Mouse (Mus musculus) heart, embryonic 12.5 days (tissue): ENCODE results near the gene Fbxw8. TPM values are rescaled to one million over a fixed set of nuclear protein-coding genes. Genes with fewer than 3 reads are reported as not detected.
A peak's percentile ranks its signal among the peaks of the same experiment; 100 is the strongest.

Source experiments
- ATAC-seq: fragments of 200-750 bp; cut with Nextera tagmentation; 2 replicates; pipeline ENCODE4 v1.8.0; 2017; ENCODE audit warnings: moderate TSS enrichment, moderate library complexity; ENCODE audit not compliant: insufficient number of reproducible peaks, low FRiP score
- H3K27ac ChIP-seq: fragments of 300-500 bp; sonication (generic); 2 replicates; pipeline ENCODE4 v1.5.1; 2016; ENCODE audit warnings: mild to moderate bottlenecking, moderate library complexity; ENCODE audit not compliant: poor library complexity, severe bottlenecking
- H3K27me3 ChIP-seq: fragments of 300-500 bp; sonication (generic); replicated peaks from 2 replicates; pipeline ENCODE4 v1.6.1; 2016; ENCODE audit warnings: mild to moderate bottlenecking, moderate library complexity
- H3K36me3 ChIP-seq: fragments of 300-500 bp; sonication (generic); 2 replicates; pipeline ENCODE4 v1.6.1; 2016; ENCODE audit warnings: mild to moderate bottlenecking, moderate library complexity
- H3K4me1 ChIP-seq: fragments of 300-500 bp; sonication (generic); replicated peaks from 2 replicates; pipeline ENCODE4 v1.6.1; 2016; ENCODE audit warnings: mild to moderate bottlenecking
- H3K4me2 ChIP-seq: fragments of 300-500 bp; sonication (generic); 2 replicates; pipeline ENCODE4 v1.6.1; 2016; ENCODE audit warnings: mild to moderate bottlenecking, moderate library complexity
- H3K4me3 ChIP-seq: fragments of 300-500 bp; sonication (generic); 2 replicates; pipeline ENCODE4 v1.5.1; 2016; ENCODE audit warnings: mild to moderate bottlenecking
- H3K9ac ChIP-seq: fragments of 300-500 bp; sonication (generic); 2 replicates; pipeline ENCODE4 v1.6.1; 2016; ENCODE audit warnings: mild to moderate bottlenecking, moderate library complexity
- H3K9me3 ChIP-seq: fragments of 300-500 bp; sonication (generic); replicated peaks from 2 replicates; pipeline ENCODE4 v1.6.1; 2016; ENCODE audit warnings: mild to moderate bottlenecking, moderate library complexity
- WGBS: fragments of 180-500 bp; shearing (Covaris S2); methylation state at CpG from one replicate; pipeline ENCODE4 v1.1.7; 2016; 5-methylcytosine and 5-hydroxymethylcytosine counted together
- polyA plus RNA-seq: library from polyadenylated mRNA; unstranded; fragments of >200 nt; fragmentation: Nextera tagmentation; extraction: Ambion mirVana; gene quantifications from 2 replicates; pipeline ENCODE4 v1.2.1, GENCODE M21; 2016

Gene Fbxw8
- polyA plus RNA-seq, 1 experiment from 2014 or later: 36.6 TPM

DNA sequence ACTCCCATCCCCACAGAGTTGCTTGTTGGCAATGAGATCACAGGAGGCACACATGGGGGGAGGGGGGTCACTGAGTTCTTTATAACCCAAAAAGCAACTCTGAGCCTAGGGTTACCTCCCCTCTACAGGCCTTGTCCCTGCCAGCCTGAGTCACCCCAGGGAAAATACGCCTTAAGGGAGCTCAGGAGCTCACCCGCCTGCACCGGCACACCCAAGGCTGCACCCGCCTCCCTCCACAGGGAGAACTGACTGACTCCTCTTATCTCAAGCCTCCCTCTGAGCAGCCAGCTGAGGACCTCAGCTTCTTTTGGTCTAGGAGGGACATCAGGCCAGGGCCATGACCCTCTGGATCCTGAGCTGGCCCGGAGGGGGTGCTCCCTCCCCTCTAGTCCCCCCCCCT is 124.2 kb downstream of the Fbxw8 start:
- ATAC-seq: peak; percentile 23; the same call in 1 of the 2 replicates
- Histone ChIP-seq H3K27ac (no peak overlapping the region), H3K27me3 (peaks cover 43% of the 10 kb centered on the region), H3K4me1 (peaks cover 59% of the 10 kb centered on the region), H3K9me3 (no peaks in the 10 kb centered on the region), H3K4me3 (no peak overlapping the region), H3K4me2 (no peak overlapping the region), H3K9ac (no peak overlapping the region), H3K36me3 (no peaks in the 10 kb centered on the region)
- 30% methylated on average over 5 of the region's 5 CpGs for WGBS

DNA sequence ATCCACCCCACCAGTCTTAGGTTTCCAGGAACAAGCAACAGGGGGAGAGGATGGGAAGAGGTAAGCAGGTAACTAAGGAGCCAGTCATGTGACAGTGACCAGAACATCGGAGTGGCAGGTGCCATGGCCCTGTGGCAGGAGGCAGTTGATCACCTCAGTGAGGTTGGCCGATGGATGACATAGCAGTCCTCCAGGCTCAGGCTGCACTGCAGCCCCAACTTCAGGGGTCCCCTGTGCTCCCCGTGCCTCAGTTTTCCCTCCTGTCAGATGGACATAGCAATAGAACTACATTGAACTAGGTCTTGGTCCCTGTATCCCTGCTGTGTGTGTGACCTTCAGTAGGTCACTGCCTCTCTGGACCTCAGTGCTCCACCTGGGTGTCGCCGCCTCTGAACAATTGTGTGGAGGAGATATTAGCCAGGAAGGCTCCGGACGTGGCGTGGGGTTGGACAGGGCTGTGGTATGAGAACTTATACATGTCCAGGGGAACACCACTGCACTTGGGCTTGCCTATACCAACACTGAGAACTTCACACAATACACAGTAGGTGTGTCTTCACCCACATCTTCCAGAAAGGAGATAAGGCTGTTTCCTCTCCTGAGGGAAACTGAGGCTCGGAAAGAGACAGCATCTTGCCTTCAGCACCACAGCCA is 125.1 kb downstream of the Fbxw8 start:
- H3K27ac ChIP-seq: no peak overlapping the region
- H3K4me3 ChIP-seq: no peak overlapping the region
- H3K9ac ChIP-seq: no peak overlapping the region
- 82% methylated on average over 9 of the region's 9 CpGs for WGBS
- peak overlapping the region; percentile 99; the same call in 1 of the 2 replicates for H3K4me2 ChIP-seq
- no peaks in the 10 kb centered on the region for H3K36me3 ChIP-seq
- H3K4me1 ChIP-seq: peaks cover 61% of the 10 kb centered on the region
- H3K9me3 ChIP-seq: no peaks in the 10 kb centered on the region
- no peak for ATAC-seq
- H3K27me3 ChIP-seq: peaks cover 52% of the 10 kb centered on the region

DNA sequence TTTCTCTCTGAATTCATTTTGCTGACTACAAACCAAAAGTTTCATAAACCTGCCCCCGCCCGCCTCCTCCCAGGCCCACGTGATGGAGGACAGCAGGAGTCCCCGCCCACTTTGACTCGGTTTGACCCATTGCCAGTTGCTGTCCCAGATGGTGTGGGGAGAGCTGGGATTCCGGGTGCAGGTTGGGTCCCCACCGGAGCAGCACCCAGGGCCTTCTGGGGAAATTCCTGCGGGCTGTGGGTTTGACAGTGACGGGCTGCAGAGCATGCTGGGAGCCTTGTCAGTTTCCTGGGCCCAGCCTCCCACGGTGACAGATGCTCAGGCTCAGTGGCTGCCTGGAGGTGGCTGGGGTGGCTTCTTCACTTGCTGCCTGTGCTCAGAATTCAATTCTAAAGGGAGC is 125.8 kb downstream of the Fbxw8 start:
- H3K9me3 ChIP-seq: no peaks in the 10 kb centered on the region
- peaks cover 61% of the 10 kb centered on the region for H3K4me1 ChIP-seq
- ATAC-seq: no peak
- H3K4me2 ChIP-seq: peak overlapping the region; percentile 99
- no peak overlapping the region for H3K27ac ChIP-seq
- H3K4me3 ChIP-seq: peak overlapping the region; percentile 67
- peaks cover 52% of the 10 kb centered on the region for H3K27me3 ChIP-seq
- H3K36me3 ChIP-seq: no peaks in the 10 kb centered on the region
- peak overlapping the region; percentile 72; the same call in 1 of the 2 replicates for H3K9ac ChIP-seq
- WGBS: 3% methylated on average over 10 of the region's 10 CpGs

DNA sequence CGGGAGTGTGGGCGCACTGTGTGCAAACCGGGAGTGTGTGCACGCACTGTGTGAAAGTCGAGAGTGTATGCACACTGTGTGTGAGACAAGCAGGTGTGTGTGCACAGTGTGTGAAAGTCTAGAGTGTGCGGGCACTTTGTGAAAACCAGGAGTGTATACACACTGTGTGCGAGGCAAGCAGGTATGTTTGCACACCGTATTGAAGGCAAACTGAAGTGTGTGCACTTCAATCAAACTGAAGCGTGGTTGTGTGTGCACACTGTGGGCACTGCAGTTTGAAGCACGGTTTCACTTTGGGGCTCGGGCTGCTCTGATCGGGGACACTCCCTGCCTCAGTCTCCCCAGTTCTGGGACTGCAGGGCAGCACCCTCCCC is 126.2 kb downstream of the Fbxw8 start:
- Histone ChIP-seq H3K4me3 (peak overlapping the region; percentile 67), H3K4me1 (peaks cover 57% of the 10 kb centered on the region), H3K36me3 (no peaks in the 10 kb centered on the region), H3K9me3 (no peaks in the 10 kb centered on the region), H3K27ac (no peak overlapping the region), H3K4me2 (peak overlapping the region; percentile 99), H3K9ac (peak overlapping the region; percentile 72), H3K27me3 (peaks cover 52% of the 10 kb centered on the region)
- WGBS: 6% methylated on average over 12 of the region's 12 CpGs
- ATAC-seq: no peak; the same call in 1 of the 2 replicates

DNA sequence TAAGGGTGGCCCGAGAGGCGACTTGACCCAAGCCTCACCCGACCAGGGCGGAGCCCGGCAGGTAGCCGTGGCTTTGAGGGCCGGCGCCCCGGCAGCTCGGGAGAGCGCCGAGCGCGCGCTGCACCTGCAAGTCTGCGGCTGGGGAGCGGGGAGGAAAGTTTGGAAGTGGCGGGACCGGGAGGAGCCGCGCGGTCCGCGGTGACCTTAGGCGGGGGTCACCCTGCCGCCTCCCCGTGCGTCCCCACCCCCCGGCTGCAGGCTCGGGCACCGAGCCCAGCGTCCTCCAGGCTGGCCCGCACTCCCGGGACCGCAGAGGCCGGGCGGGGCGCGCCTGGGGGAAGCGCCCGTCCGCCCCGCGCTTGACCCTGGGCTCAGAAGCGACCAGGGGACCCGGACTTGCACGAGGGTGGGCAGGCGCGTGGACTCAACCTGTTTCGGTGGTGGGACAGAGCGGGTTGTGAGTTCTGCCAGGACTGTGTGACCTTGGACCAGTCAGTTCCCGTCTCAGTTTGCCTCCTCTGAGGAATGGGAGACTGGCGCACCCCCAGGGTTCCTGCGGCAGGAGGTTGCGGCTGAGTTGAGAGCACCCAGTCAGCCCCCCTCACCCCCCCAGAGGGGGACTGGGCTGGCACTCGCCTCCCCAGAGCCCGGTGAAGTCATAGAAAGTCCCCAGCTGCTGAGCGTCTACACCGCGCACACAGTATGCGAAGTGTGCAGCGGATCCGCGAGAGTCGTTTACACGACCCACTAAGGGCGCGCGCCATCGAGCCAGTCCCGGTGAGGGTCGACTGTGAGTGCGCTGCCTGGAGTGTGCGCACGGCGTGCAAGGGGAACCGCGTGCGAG is 126.9 kb downstream of the Fbxw8 start:
- H3K4me2 ChIP-seq: peak overlapping the region; percentile 99
- WGBS: under 1% methylated on average over 78 of the region's 79 CpGs
- peak overlapping the region; percentile 67 for H3K4me3 ChIP-seq
- H3K4me1 ChIP-seq: peaks cover 51% of the 10 kb centered on the region
- ATAC-seq: no peak; the same call in 1 of the 2 replicates
- no peak overlapping the region for H3K27ac ChIP-seq
- peak overlapping the region; percentile 72 for H3K9ac ChIP-seq
- no peaks in the 10 kb centered on the region for H3K36me3 ChIP-seq
- H3K27me3 ChIP-seq: peaks cover 52% of the 10 kb centered on the region
- H3K9me3 ChIP-seq: no peaks in the 10 kb centered on the region

DNA sequence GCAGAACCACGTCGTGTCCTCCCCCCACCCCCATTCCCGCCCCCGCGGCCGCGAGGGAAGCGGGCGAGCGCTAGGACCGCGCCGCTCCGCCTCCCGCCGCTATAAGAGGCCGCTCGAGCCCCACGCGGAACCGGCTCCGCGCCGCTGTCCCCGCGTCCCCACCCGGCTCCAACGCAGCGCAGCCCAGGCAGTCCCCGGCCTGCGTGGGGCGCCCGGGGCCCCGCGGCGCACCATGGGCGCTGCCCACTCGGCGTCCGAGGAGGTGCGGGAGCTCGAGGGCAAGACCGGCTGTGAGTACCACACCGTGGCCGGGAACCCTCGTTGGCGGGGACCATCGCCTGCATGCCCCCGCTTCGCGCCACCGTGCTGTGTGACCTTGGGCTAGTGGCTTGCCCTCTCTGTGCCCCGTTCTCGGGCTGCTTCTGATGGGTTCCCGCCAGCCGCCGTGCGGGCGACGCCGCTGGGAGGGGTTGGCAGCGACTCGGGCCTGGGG is 127.5 kb downstream of the Fbxw8 start, which contains the start of gene Tesc:
TSS of gene Tesc (plus strand) at position 46 of the 493 bp plus-strand sequence.
- no peak within 1 kb of the TSS for H3K27ac ChIP-seq
- H3K27me3 ChIP-seq: peaks cover 52% of the 10 kb centered on the region
- under 1% methylated on average over 63 of the region's 63 CpGs for WGBS
- H3K4me1 ChIP-seq: peaks cover 52% of the 10 kb centered on the region
- H3K36me3 ChIP-seq: no peaks in the 10 kb centered on the region
- peak within 1 kb of the TSS; percentile 99 for H3K4me2 ChIP-seq
- H3K9me3 ChIP-seq: no peaks in the 10 kb centered on the region
- peak within 1 kb of the TSS; percentile 72 for H3K9ac ChIP-seq
- H3K4me3 ChIP-seq: peak within 1 kb of the TSS; percentile 67
- no peak for ATAC-seq

DNA sequence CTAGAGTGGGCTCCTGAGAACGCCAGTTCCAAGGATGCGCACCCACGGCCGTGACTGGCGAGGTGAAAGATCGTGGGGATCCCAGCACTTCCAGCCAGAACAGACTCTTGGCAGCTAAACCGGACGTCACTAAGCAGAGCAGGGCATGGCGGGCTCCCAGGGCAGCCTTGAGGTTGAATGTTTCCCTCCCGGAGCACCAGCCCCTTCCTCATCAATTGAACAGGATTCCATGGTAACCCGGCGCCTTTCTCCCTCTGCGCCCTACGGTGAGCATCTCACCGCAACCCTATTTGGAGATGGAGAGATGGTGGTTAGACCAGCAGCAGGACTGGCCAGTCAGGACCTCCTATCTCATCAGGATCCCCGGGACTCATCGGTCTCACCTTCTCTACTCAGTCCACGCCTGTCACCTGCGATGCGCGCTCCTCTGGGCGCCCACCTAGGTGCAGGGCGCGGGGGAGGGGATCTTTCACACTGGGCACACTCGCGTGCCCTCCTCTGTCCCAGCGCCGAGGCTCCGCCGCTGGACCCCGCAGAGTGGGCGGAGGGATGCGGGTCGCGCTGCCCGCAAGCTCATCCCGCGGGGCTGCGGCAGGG is 128.1 kb downstream of the Fbxw8 start:
- Histone ChIP-seq H3K9ac (peak overlapping the region; percentile 72), H3K36me3 (no peaks in the 10 kb centered on the region), H3K27ac (no peak overlapping the region), H3K27me3 (peaks cover 52% of the 10 kb centered on the region), H3K4me3 (peak overlapping the region; percentile 67), H3K4me1 (peaks cover 52% of the 10 kb centered on the region), H3K9me3 (no peaks in the 10 kb centered on the region), H3K4me2 (peak overlapping the region; percentile 99)
- WGBS: under 1% methylated on average over 39 of the region's 39 CpGs
- no peak for ATAC-seq

DNA sequence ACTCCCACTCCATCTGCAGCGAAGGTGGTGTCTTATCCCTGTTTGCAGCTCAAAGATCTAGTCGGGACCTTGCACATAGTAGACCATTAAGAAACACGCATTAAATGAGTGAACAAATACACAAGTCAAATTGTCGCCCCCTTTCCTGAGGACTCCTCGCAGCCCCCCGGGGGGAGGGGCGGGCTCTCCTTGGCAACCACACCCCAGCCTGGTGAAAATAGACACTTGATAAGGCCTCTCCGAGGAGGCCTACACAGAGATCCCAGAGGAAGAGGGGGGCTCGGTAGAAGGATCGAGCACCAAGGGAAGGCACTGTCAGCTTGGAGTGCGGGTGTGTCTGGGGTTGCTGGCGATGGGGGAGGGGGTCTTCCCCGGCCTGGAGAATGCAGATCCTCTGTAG is 128.9 kb downstream of the Fbxw8 start:
- Histone ChIP-seq H3K4me1 (peaks cover 51% of the 10 kb centered on the region), H3K9ac (peak overlapping the region; percentile 44; the same call in 1 of the 2 replicates)
- 3% methylated on average over 13 of the region's 13 CpGs for WGBS

DNA sequence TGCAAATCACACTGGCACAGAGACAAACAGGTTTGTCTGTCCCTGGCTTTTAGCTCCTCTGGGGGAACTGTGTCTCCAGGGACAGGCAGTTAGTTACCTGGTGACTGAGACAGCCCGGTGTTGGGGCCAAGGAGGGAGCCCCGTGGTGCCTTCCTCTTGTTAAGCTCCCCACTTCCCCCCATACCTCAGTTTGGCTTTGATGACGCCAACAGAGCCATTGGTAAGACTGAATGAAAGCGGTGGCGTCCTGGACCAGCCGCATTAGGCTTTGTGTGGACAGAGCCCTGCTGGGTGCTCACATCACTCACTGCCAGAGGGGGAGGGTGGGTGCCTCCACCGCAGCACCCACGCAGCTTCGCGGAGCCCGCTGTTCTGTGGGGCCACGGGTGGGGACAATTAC is 129.4 kb downstream of the Fbxw8 start:
- Histone ChIP-seq H3K4me3 (no peak overlapping the region), H3K4me1 (peaks cover 46% of the 10 kb centered on the region), H3K9me3 (no peaks in the 10 kb centered on the region), H3K4me2 (peak overlapping the region; percentile 99), H3K36me3 (no peaks in the 10 kb centered on the region), H3K27me3 (peaks cover 52% of the 10 kb centered on the region), H3K27ac (no peak overlapping the region), H3K9ac (no peak overlapping the region; the same call in 1 of the 2 replicates)
- ATAC-seq: no peak
- 6% methylated on average over 12 of the region's 12 CpGs for WGBS

More for the DNA sequence above, 128.9 kb downstream of the Fbxw8 start:
- no peak overlapping the region for H3K27ac ChIP-seq
- no peaks in the 10 kb centered on the region for H3K9me3 ChIP-seq
- no peaks in the 10 kb centered on the region for H3K36me3 ChIP-seq
- ATAC-seq: no peak
- peaks cover 52% of the 10 kb centered on the region for H3K27me3 ChIP-seq
- H3K4me3 ChIP-seq: peak overlapping the region; percentile 67; the same call in 1 of the 2 replicates
- H3K4me2 ChIP-seq: peak overlapping the region; percentile 99

DNA sequence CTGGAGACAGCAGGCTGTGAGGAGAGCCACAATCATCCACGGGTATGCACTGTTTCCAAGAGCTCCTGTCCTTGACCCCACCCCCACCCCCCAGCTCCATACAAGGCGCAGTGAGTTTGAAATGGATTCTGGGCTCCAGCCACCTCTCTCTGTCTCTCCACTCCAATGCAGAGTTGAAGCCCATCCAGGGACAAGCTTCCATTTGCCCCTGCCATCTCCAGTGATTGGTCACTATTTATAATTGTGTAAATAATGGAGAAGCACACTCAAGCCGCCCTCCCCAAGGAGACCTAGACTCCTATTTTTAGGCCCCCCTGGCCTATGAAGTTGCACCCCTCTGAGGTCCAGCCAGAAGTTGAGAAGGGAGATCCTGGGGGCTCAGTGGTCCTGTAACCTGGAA is 132.2 kb downstream of the Fbxw8 start:
- WGBS: 45% methylated on average over 3 of the region's 3 CpGs
- ATAC-seq: no peak
- H3K4me1 ChIP-seq: peaks cover 28% of the 10 kb centered on the region
- no peaks in the 10 kb centered on the region for H3K9me3 ChIP-seq
- H3K4me2 ChIP-seq: no peak overlapping the region
- no peak overlapping the region for H3K27ac ChIP-seq
- peaks cover 46% of the 10 kb centered on the region for H3K27me3 ChIP-seq
- H3K9ac ChIP-seq: no peak overlapping the region
- H3K36me3 ChIP-seq: no peaks in the 10 kb centered on the region
- no peak overlapping the region for H3K4me3 ChIP-seq

DNA sequence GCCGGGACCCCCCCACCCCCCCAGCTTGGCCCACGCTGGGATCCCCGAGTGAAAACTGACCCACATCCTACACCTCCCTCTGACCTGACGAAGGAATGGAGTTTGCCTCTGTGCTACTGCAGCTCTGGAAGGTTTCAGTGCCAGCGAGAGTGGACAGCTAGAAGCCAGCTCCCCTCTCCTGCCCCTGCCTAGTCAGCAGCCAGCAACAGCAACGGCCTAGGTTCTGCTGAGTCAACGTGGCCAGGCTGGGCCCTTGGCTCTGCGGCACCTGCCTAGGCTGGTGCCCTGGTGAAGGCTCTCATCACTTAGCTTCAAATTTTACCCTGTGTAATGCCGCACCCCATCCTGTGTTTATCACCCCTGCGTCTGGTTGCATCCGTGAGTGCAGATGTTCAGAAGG is 135.4 kb downstream of the Fbxw8 start:
- peaks cover 34% of the 10 kb centered on the region for H3K27me3 ChIP-seq
- no peaks in the 10 kb centered on the region for H3K36me3 ChIP-seq
- 61% methylated on average over 11 of the region's 11 CpGs for WGBS
- no peak overlapping the region for H3K4me3 ChIP-seq
- no peak overlapping the region for H3K27ac ChIP-seq
- H3K9me3 ChIP-seq: no peaks in the 10 kb centered on the region
- H3K4me1 ChIP-seq: peaks cover 9% of the 10 kb centered on the region
- no peak overlapping the region for H3K4me2 ChIP-seq
- H3K9ac ChIP-seq: peak overlapping the region; percentile 52
- ATAC-seq: no peak
